Mouse (Mus musculus): ENCODE results near the gene Mief1. TPM values are rescaled to one million over a fixed set of nuclear protein-coding genes. Genes with fewer than 3 reads are reported as not detected.

Gene Mief1
- polyA plus RNA-seq (2014; fragmentation: Illumina TruSeq; extraction: RNeasy Lipid Tissue Mini Kit (QIAGEN cat#74804); ENCODE audit: low read depth, low replicate concordance) = 26.4 TPM

GRCm38 (mm10) chr15:80233733-80234509 lies at the start of gene Mief1:
TSS of gene Mief1 (plus strand) at chr15:80234018.

DNA sequence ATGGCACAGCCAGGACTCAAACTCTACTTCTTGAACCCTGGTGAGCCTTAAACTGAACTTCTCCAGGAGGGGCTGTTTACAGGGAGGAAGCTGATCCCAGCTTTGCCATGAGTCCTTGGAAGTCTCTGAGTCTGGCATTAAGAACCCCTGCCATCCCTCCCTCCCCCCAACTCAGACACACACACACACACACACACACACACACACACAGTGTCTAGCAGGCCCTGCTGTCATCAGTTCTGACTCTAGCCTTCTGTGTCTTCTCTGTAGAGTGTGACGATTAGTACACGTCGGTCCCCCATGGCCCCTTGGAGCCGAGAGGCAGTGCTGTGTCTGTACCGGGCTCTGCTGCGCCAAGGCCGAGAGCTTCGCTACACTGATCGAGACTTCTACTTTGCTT lies 1.7 kb downstream of the Mief1 start, which contains the start of gene AC140267.1:
Gene AC140267.1, plus strand, starts transcription at position 301 of the 400 bp plus-strand sequence.

GRCm38 (mm10) chr15:80254847-80255645 lies 21.2 kb downstream of the Mief1 start, which contains the start of gene Atf4:
TSS of gene Atf4 (plus strand) at chr15:80255184.

GRCm38 (mm10) chr15:80263610-80264575 lies 30.1 kb downstream of the Mief1 start, which contains the start of gene Rps19bp1:
TSS of gene Rps19bp1 (minus strand) at chr15:80264315.

GRCm38 (mm10) chr15:80286851-80287415 lies 53.1 kb downstream of the Mief1 start, which contains the start of gene Cacna1i:
TSS of gene Cacna1i (plus strand) at chr15:80287238.

Other genes with a start within 250 kb of the Mief1 start
- gene Pdgfb, start 219.0 kb upstream of the Mief1 start, polyA plus RNA-seq (2014; fragmentation: Illumina TruSeq; extraction: RNeasy Lipid Tissue Mini Kit (QIAGEN cat#74804); ENCODE audit: low read depth, low replicate concordance) = 1.2 TPM
- 1.2 TPM for gene Syngr1, start 142.7 kb upstream of the Mief1 start, polyA plus RNA-seq (2014; fragmentation: Illumina TruSeq; extraction: RNeasy Lipid Tissue Mini Kit (QIAGEN cat#74804); ENCODE audit: low read depth, low replicate concordance)
- gene Rpl3, start 142.2 kb upstream of the Mief1 start, polyA plus RNA-seq (2014; fragmentation: Illumina TruSeq; extraction: RNeasy Lipid Tissue Mini Kit (QIAGEN cat#74804); ENCODE audit: low read depth, low replicate concordance) = 142 TPM
- 0.47 TPM for gene Tab1, start 100.9 kb upstream of the Mief1 start, polyA plus RNA-seq (2014; fragmentation: Illumina TruSeq; extraction: RNeasy Lipid Tissue Mini Kit (QIAGEN cat#74804); ENCODE audit: low read depth, low replicate concordance)
- 5.5 TPM for gene Mgat3, start 60.3 kb upstream of the Mief1 start, polyA plus RNA-seq (2014; fragmentation: Illumina TruSeq; extraction: RNeasy Lipid Tissue Mini Kit (QIAGEN cat#74804); ENCODE audit: low read depth, low replicate concordance)
- gene AC140267.1, start 1.8 kb downstream of the Mief1 start, polyA plus RNA-seq (2014; fragmentation: Illumina TruSeq; extraction: RNeasy Lipid Tissue Mini Kit (QIAGEN cat#74804); ENCODE audit: low read depth, low replicate concordance) = not detected
- 98.2 TPM for gene Atf4, start 21.2 kb downstream of the Mief1 start, polyA plus RNA-seq (2014; fragmentation: Illumina TruSeq; extraction: RNeasy Lipid Tissue Mini Kit (QIAGEN cat#74804); ENCODE audit: low read depth, low replicate concordance)
- gene Rps19bp1, start 30.3 kb downstream of the Mief1 start, polyA plus RNA-seq (2014; fragmentation: Illumina TruSeq; extraction: RNeasy Lipid Tissue Mini Kit (QIAGEN cat#74804); ENCODE audit: low read depth, low replicate concordance) = 3.7 TPM
- gene Cacna1i, start 53.2 kb downstream of the Mief1 start, polyA plus RNA-seq (2014; fragmentation: Illumina TruSeq; extraction: RNeasy Lipid Tissue Mini Kit (QIAGEN cat#74804); ENCODE audit: low read depth, low replicate concordance) = 0.06 TPM

All from adrenal gland, adult 10 weeks (tissue).